Mouse (Mus musculus) forebrain, embryonic 15.5 days (tissue): ENCODE results near the gene Tbcd. TPM values are rescaled to one million over a fixed set of nuclear protein-coding genes. Genes with fewer than 3 reads are reported as not detected.

ENCODE experiments used
- ATAC-seq: fragments of 200-750 bp; cut with Nextera tagmentation; replicated peaks from 2 replicates; pipeline ENCODE4 v1.8.0; 2017; ENCODE audit warnings: mild to moderate bottlenecking, moderate TSS enrichment, moderate library complexity
- H3K27ac ChIP-seq: fragments of 300-500 bp; sonication (generic); replicated peaks from 2 replicates; pipeline ENCODE4 v1.5.1; 2015; ENCODE audit warnings: mild to moderate bottlenecking, inconsistent platforms
- H3K27me3 ChIP-seq: fragments of 300-500 bp; sonication (generic); 2 replicates; pipeline ENCODE4 v1.6.1; 2015; ENCODE audit warnings: inconsistent platforms
- H3K36me3 ChIP-seq: fragments of 300-500 bp; sonication (generic); 2 replicates; pipeline ENCODE4 v1.6.1; 2015; ENCODE audit warnings: mild to moderate bottlenecking, inconsistent platforms
- H3K4me1 ChIP-seq: fragments of 300-500 bp; sonication (generic); 2 replicates; pipeline ENCODE4 v1.6.1; 2015; ENCODE audit warnings: inconsistent platforms
- H3K4me2 ChIP-seq: fragments of 300-500 bp; sonication (generic); replicated peaks from 2 replicates; pipeline ENCODE4 v1.6.1; 2015; ENCODE audit warnings: mild to moderate bottlenecking, inconsistent platforms
- H3K4me3 ChIP-seq: fragments of 300-500 bp; sonication (generic); 2 replicates; pipeline ENCODE4 v1.5.1; 2015; ENCODE audit warnings: mild to moderate bottlenecking, inconsistent platforms
- H3K9ac ChIP-seq: fragments of 300-500 bp; sonication (generic); replicated peaks from 2 replicates; pipeline ENCODE4 v1.6.1; 2015; ENCODE audit warnings: mild to moderate bottlenecking, inconsistent platforms
- H3K9me3 ChIP-seq: fragments of 300-500 bp; sonication (generic); 2 replicates; pipeline ENCODE4 v1.6.1; 2016; ENCODE audit warnings: inconsistent platforms
- WGBS: fragments of 180-500 bp; shearing (Covaris S2); methylation state at CpG from one replicate; pipeline ENCODE4 v1.1.7; 2015; ENCODE audit warnings: mixed read lengths; 5-methylcytosine and 5-hydroxymethylcytosine counted together
- polyA plus RNA-seq: library from polyadenylated mRNA; unstranded; fragments of >200 nt; fragmentation: Nextera tagmentation; extraction: Ambion mirVana; gene quantifications from 2 replicates; pipeline ENCODE4 v1.2.1, GENCODE M21; 2015

Gene Tbcd
- polyA plus RNA-seq, 1 experiment from 2014 or later = 55.2 TPM

DNA sequence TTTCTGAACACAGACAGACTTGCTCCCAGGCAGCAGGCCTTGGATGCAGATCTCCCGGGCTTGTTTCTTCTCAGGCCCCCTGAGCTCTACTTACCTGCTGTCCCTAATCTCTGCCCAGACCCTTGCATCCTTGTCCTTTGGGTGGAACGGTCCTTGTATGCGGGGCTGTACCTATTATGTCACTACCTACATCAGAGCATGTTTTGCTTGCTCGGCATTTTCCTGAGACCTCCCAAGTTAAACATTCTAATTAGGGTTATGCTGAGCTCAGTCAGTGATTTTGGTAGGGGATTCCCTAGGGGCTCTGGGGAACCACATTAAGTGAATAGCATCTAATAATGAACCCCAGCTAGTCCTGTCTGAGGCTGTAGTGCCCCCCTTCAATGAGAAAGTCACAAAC, 173.3 kb downstream of the Tbcd start:
- Histone ChIP-seq H3K4me1 (no peaks in the 10 kb centered on the region), H3K36me3 (peaks cover 17% of the 10 kb centered on the region; the same call in 1 of the 2 replicates), H3K27ac (no peak overlapping the region), H3K4me3 (no peak overlapping the region), H3K9me3 (no peaks in the 10 kb centered on the region), H3K9ac (no peak overlapping the region), H3K27me3 (no peaks in the 10 kb centered on the region), H3K4me2 (no peak overlapping the region)
- WGBS = 84% methylated on average over 4 of the region's 4 CpGs
- no peak for ATAC-seq

DNA sequence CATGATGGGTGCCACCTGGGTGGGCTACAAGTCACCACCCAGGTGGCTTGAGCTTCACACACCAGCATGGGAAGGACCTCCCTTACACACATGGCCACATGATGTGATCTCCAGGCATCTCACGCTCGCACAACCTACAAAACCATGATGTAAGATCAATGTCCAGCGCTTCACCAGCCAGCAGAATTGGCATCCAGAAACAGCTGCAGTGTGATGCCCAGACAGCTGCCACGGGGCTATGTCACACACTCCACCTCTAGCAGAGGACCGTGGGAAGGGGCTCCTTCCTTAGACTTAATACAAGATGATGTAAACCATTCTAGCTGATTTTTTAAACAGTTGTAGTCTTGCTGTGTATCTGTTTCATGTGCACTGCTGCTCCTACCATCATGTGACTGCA, 175.8 kb downstream of the Tbcd start:
- WGBS = 91% methylated on average over 5 of the region's 5 CpGs
- no peak for ATAC-seq
- Histone ChIP-seq H3K27me3 (no peaks in the 10 kb centered on the region), H3K27ac (no peak overlapping the region), H3K9me3 (no peaks in the 10 kb centered on the region), H3K4me2 (no peak overlapping the region), H3K9ac (no peak overlapping the region), H3K4me1 (no peaks in the 10 kb centered on the region), H3K36me3 (peaks cover 4% of the 10 kb centered on the region; the same call in 1 of the 2 replicates), H3K4me3 (no peak overlapping the region)

DNA sequence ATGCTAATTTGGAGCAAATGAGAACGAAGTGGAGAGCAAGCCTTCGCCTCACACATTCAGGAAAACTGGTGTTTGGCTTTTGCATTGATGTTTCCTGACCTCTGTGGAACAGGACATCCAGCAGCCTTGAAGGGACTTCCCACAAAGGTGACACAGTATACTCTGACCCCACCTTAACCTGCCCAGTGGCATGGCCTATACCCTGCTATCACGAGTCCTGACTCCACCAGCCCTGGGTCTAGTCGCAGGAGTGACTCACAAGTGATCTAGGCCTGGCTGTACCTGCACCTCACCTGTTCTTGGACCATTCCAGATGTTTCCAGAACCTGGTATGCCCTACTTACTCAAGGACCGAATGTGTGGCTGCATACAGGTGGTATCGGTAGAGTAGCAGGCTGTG, 177.8 kb downstream of the Tbcd start:
- H3K36me3 ChIP-seq = no peaks in the 10 kb centered on the region
- H3K9me3 ChIP-seq = no peaks in the 10 kb centered on the region
- H3K27ac ChIP-seq = no peak overlapping the region
- H3K4me3 ChIP-seq = no peak overlapping the region
- H3K27me3 ChIP-seq = no peaks in the 10 kb centered on the region
- H3K4me2 ChIP-seq = no peak overlapping the region
- no peak overlapping the region for H3K9ac ChIP-seq
- H3K4me1 ChIP-seq = no peaks in the 10 kb centered on the region
- ATAC-seq = no peak
- WGBS = 94% methylated on average over 6 of the region's 6 CpGs

DNA sequence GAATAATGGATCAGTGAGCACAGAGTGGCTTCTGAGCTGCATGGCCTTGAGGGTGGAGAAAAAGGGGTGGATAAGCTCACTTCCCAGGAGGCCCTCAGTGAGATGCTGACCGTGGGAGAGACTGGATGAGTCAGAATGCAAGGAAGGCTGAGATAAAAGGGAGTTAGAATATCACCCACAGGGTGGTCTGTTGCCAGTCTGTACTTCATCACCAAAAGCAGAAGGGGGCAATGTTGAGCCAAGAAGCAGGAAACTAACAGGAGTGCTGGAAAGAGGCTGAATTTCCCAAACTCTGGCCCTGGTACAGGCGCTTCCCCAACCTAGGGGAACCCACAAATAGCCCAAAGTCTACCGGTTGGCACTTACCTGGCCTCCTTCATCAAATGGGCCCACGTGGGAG, 178.7 kb downstream of the Tbcd start:
- Histone ChIP-seq H3K4me2 (no peak overlapping the region), H3K4me3 (no peak overlapping the region), H3K9ac (no peak overlapping the region), H3K4me1 (no peaks in the 10 kb centered on the region), H3K36me3 (no peaks in the 10 kb centered on the region), H3K27me3 (no peaks in the 10 kb centered on the region), H3K9me3 (no peaks in the 10 kb centered on the region), H3K27ac (no peak overlapping the region)
- WGBS = 80% methylated on average over 4 of the region's 4 CpGs
- no peak for ATAC-seq

DNA sequence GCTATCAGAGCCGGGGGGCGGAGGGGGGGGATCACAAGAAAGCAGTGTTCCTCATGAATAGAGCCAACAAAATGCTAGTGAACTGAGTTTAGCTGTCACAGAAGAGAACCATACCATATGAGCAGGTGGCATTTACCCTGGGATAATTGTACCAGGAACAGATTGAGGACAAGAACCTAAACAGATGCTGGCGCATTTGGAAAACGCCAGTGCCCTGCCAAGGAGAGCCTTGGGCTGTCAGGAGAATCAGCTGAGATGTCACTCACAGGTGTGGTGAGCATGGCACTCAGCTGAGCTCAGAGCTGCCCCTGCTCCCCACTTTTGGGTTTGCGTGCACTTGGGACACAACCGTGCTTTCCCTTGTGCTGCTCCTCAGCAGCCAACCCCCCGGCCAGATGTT, 179.7 kb downstream of the Tbcd start:
- ATAC-seq = peak; percentile 53; the same call in 1 of the 2 replicates
- WGBS = 79% methylated on average over 7 of the region's 7 CpGs
- Histone ChIP-seq H3K4me2 (no peak overlapping the region), H3K9me3 (no peaks in the 10 kb centered on the region), H3K9ac (no peak overlapping the region), H3K4me3 (no peak overlapping the region), H3K27me3 (no peaks in the 10 kb centered on the region), H3K27ac (0 out of 2 replicates have a peak overlapping the region, but pooled peaks have one; percentile 38), H3K36me3 (no peaks in the 10 kb centered on the region), H3K4me1 (no peaks in the 10 kb centered on the region)

DNA sequence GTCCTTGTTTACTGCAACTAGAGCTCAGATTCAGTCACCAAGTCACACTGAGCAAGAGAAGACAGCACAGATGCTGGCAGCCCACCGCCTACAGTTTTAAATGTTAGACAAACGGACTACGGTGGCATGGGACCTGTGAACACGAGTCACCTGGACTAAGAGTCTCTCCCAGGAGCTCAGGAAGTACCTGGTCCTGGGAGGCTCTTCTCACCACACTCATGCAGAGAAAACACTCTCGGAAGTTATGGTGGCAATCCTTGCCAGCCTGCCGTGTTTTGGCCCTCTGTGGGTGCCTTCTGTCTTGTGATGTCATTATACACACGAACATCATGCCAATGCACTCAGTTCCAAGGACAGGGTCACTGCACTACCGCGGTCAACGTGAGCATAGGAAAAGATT, 184.9 kb downstream of the Tbcd start:
- ATAC-seq = no peak
- H3K27me3 ChIP-seq = no peaks in the 10 kb centered on the region
- H3K9me3 ChIP-seq = no peaks in the 10 kb centered on the region
- H3K4me1 ChIP-seq = peaks cover 3% of the 10 kb centered on the region; the same call in 1 of the 2 replicates
- no peak overlapping the region for H3K4me2 ChIP-seq
- H3K36me3 ChIP-seq = peaks cover 11% of the 10 kb centered on the region; the same call in 1 of the 2 replicates
- WGBS = 95% methylated on average over 10 of the region's 10 CpGs
- H3K4me3 ChIP-seq = no peak overlapping the region
- H3K9ac ChIP-seq = no peak overlapping the region
- no peak overlapping the region for H3K27ac ChIP-seq

DNA sequence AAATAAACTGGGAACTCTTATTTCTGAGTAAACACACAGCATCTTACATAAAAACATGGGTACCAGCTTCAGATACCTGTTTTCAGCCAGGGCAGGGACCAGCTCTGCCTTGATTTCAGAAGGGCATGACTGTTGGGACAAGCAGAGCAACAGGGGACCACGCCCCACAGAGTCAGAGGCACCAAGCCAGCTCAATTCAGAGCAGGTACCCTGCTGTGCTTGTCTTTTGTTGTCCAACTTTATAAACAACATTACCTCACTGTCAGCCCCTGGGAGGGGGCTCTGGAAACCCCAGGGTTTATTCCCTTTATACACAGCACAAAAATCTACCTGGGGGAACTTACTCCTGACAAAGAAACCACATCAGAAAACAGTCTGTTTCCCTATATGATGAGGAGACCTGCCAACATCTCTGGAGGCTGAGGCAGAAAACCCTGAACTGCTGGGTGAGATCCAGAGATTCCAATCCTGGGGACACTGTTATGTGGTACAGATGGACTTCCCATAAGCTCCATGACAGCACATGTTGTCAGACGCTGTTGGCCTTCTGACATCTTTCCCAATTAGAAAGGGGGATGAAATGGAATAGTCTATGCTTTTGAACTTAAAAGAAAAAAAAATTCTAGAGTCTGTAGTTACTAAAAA, 189.9 kb downstream of the Tbcd start:
- no peaks in the 10 kb centered on the region for H3K9me3 ChIP-seq
- peaks cover 11% of the 10 kb centered on the region; the same call in 1 of the 2 replicates for H3K36me3 ChIP-seq
- H3K4me3 ChIP-seq = no peak overlapping the region
- H3K27ac ChIP-seq = no peak overlapping the region
- 42% methylated on average over 2 of the region's 2 CpGs for WGBS
- no peak overlapping the region for H3K4me2 ChIP-seq
- H3K9ac ChIP-seq = no peak overlapping the region
- peaks cover 6% of the 10 kb centered on the region; the same call in 1 of the 2 replicates for H3K4me1 ChIP-seq
- ATAC-seq = no peak
- H3K27me3 ChIP-seq = no peaks in the 10 kb centered on the region

DNA sequence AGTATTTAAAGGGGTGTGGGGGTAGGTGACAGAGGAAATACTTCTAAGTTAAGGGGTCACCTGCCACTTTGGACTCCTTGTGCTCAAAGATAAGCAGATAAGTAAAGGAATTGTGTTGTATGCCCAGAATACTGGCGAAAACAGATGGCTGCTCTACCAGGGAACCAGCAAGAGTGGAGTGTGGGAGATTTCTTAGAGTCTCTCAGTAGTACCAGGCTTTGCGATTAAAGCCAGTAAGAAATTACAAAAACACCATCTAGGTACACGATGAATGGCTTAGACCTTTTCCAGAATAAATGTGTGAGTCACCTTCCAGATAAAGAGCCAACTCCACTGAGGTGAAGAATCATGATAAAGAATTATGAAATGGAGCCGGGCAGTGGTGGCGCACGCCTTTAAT, 193.6 kb downstream of the Tbcd start:
- ATAC-seq = no peak
- Histone ChIP-seq H3K9me3 (no peaks in the 10 kb centered on the region), H3K9ac (no peak overlapping the region), H3K4me1 (peaks cover 6% of the 10 kb centered on the region; the same call in 1 of the 2 replicates), H3K4me2 (no peak overlapping the region), H3K27ac (no peak overlapping the region), H3K36me3 (no peaks in the 10 kb centered on the region), H3K4me3 (no peak overlapping the region), H3K27me3 (no peaks in the 10 kb centered on the region)
- WGBS = 93% methylated on average over 6 of the region's 6 CpGs

DNA sequence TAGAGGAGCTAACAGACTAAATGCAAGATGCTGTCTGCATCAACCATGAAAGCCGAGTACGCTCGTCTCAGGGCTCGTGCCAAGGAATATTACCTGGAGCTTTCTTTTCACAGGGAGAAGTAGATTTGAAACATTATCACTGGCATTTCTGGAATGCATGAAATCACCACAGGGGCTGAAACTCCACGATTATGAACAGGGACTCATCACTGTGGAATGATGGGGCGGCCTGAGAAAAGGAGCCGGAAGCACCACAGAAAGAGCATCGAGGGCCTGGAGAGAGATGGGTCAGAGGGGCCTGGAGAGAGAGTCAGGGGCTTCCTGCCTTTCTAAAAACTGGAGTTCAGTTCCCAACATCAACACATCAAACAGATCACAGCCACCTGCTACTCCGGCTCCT, 195.6 kb downstream of the Tbcd start:
- no peaks in the 10 kb centered on the region for H3K27me3 ChIP-seq
- H3K4me2 ChIP-seq = no peak overlapping the region
- H3K9me3 ChIP-seq = no peaks in the 10 kb centered on the region
- H3K36me3 ChIP-seq = no peaks in the 10 kb centered on the region
- H3K4me1 ChIP-seq = no peaks in the 10 kb centered on the region
- WGBS = 88% methylated on average over 9 of the region's 9 CpGs
- no peak overlapping the region for H3K9ac ChIP-seq
- H3K27ac ChIP-seq = no peak overlapping the region
- H3K4me3 ChIP-seq = no peak overlapping the region
- ATAC-seq = no peak

DNA sequence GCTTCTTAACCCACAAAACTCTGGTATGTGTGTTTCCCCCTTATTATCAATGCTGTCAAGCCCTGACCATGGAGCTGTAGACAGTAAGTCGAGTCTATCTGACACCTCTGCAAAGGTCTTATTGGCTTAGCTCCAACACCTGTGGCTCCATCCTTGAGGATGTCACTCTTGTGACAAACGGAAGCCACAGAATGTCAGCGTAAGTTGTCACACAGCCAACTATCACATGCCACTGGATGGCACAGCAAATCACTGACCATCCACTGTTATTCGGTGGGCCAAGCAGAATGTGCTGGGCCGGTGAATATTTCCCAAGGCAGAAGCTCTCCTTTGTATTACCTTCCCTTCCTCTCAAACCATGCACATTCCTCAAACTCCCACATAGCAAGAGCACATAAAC, 196.4 kb downstream of the Tbcd start:
- ATAC-seq = no peak
- no peak overlapping the region for H3K4me3 ChIP-seq
- no peaks in the 10 kb centered on the region for H3K27me3 ChIP-seq
- no peak overlapping the region for H3K4me2 ChIP-seq
- no peaks in the 10 kb centered on the region for H3K9me3 ChIP-seq
- H3K36me3 ChIP-seq = no peaks in the 10 kb centered on the region
- no peaks in the 10 kb centered on the region for H3K4me1 ChIP-seq
- 91% methylated on average over 5 of the region's 5 CpGs for WGBS
- H3K9ac ChIP-seq = no peak overlapping the region
- no peak overlapping the region for H3K27ac ChIP-seq

DNA sequence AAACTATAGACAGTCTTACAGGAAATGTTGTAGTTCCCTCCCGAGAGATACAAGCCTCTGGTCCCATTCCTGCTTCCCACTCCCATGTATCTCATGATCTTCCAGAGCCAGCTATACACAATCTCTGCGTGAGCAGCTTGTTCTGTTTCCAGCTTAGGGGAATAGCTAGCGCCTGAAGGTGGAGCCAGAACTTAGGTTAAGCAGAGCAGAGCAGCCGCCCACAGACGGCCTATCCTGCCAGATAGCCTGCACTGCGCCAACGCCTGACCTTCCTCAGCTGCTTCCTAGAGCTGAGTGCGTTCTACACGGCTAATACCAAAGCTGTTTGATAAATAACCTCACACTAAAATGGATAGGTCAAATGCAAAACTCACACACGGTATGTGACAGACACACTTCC, 198.2 kb downstream of the Tbcd start:
- Histone ChIP-seq H3K4me2 (no peak overlapping the region), H3K4me3 (no peak overlapping the region), H3K36me3 (no peaks in the 10 kb centered on the region), H3K27me3 (no peaks in the 10 kb centered on the region), H3K9me3 (no peaks in the 10 kb centered on the region), H3K9ac (no peak overlapping the region), H3K4me1 (no peaks in the 10 kb centered on the region), H3K27ac (no peak overlapping the region)
- no peak for ATAC-seq
- WGBS = 81% methylated on average over 10 of the region's 10 CpGs

DNA sequence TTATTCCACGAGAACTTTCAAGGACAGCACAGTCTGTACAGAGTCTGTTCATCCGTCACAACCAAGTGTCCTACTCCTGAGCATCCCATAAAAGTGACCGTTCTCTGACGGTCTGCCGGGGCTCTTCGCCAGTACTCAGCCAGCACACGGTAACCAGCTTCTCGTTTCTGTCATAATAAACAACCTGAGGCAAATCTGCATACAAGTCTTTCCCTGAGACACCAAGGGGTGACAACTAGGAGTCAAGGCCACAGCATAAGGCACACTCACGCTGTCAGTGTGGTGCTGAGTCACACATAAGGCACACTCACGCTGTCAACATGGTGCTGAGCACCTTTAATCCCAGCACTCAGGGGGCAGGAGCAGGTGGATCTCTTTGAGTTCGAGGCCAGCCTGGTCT, 198.9 kb downstream of the Tbcd start:
- Histone ChIP-seq H3K9ac (no peak overlapping the region), H3K27ac (no peak overlapping the region), H3K4me1 (no peaks in the 10 kb centered on the region), H3K4me2 (no peak overlapping the region), H3K4me3 (no peak overlapping the region), H3K9me3 (no peaks in the 10 kb centered on the region), H3K27me3 (no peaks in the 10 kb centered on the region), H3K36me3 (no peaks in the 10 kb centered on the region)
- WGBS = 90% methylated on average over 11 of the region's 11 CpGs
- no peak for ATAC-seq

DNA sequence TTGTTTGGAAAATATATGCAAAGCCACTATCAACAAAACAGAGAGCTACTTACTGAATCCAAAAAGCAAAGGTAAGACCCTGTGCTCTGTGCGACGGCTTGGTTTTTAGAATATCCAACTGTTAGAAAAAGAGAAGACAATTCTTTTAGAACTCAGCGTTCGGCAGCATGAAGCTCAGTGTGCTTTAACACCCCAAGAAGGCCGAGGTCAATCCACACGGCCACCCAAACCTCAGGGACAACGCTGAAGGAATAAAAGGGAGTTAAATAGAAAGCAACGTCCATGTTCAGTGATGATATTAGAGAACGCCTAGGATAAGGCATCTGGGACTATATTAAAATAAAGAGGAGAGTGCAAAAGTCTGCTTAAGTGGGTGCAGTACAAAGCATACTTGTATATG, 199.8 kb downstream of the Tbcd start:
- Histone ChIP-seq H3K4me2 (no peak overlapping the region), H3K27me3 (no peaks in the 10 kb centered on the region), H3K36me3 (no peaks in the 10 kb centered on the region), H3K4me3 (no peak overlapping the region), H3K9ac (no peak overlapping the region), H3K9me3 (no peaks in the 10 kb centered on the region), H3K4me1 (no peaks in the 10 kb centered on the region), H3K27ac (no peak overlapping the region)
- 92% methylated on average over 9 of the region's 9 CpGs for WGBS
- no peak for ATAC-seq
